In genomic region chr5:147355788-147356187, GRCm38 (mm10) we compare ENCODE assay signal across 48 mouse cellular contexts. TPM values are rescaled to one million over a fixed set of nuclear protein-coding genes. Genes with fewer than 3 reads are reported as not detected.
"Had no signal": no experiment of that assay in that cellular context is flagged by ENCODE, and none has a peak within 500 bp of the region (broad histone marks: within the 10 kb centered on the region; RNA-seq: fewer than 3 reads in every experiment).

No protein-coding gene starts in this region.

- DNase-seq: heart, postnatal 10 days; heart, postnatal 14 days; heart, postnatal 36 days; heart, postnatal 4 days; kidney, adult 11 months; kidney, adult 18-20 months; kidney, adult 2 months; kidney, adult 8-10 months; kidney, adult 9 months; kidney, postnatal 14 days; kidney, postnatal 25 days; kidney, postnatal 36 days; kidney, postnatal 4 days; layer of hippocampus, adult 9-11 months; layer of hippocampus, postnatal 36 days had no signal

- ATAC-seq: hindbrain, embryonic 16.5 days; hindbrain, postnatal 0 days; inflammation-experienced regulatory T-cells, adult 6 months; intestine, embryonic 15.5 days; intestine, embryonic 16.5 days; intestine, postnatal 0 days had no signal

- H3K4me3 ChIP-seq: heart, embryonic 10.5 days; heart, embryonic 12.5 days; heart, embryonic 13.5 days; heart, embryonic 15.5 days; hindbrain, embryonic 10.5 days; hindbrain, embryonic 12.5 days; hindbrain, embryonic 13.5 days; hindbrain, embryonic 15.5 days; intestine, embryonic 15.5 days; kidney, embryonic 15.5 days; left cerebral cortex, adult 2 months had no signal

- H3K27ac ChIP-seq: heart, embryonic 10.5 days; heart, embryonic 13.5 days; heart, embryonic 15.5 days; hindbrain, embryonic 10.5 days; hindbrain, embryonic 12.5 days; hindbrain, embryonic 13.5 days; hindbrain, embryonic 14.5 days; hindbrain, embryonic 15.5 days; hindbrain, postnatal 0 days; intestine, embryonic 15.5 days; kidney, embryonic 15.5 days; kidney, postnatal 0 days; left cerebral cortex, adult 2 months had no signal

- H3K27me3 ChIP-seq: heart, embryonic 12.5 days; heart, embryonic 13.5 days; heart, embryonic 15.5 days; hindbrain, embryonic 12.5 days; hindbrain, embryonic 13.5 days; hindbrain, embryonic 15.5 days; intestine, embryonic 15.5 days; kidney, embryonic 15.5 days had no signal

RNA-seq across cellular contexts. Expression of gene Urad, which starts 33.5 kb away (rescaled TPM):
- total RNA-seq: heart, postnatal 10 days; heart, postnatal 14 days; heart, postnatal 25 days; heart, postnatal 36 days; heart, postnatal 4 days; hematopoietic stem cell, adult 5-6 weeks; hindbrain, postnatal 0 days; layer of hippocampus, adult 8-10 months; layer of hippocampus, postnatal 10 days; layer of hippocampus, postnatal 14 days; layer of hippocampus, postnatal 25 days; layer of hippocampus, postnatal 36 days; left cerebral cortex, adult 18-20 months; left cerebral cortex, adult 2 months; left cerebral cortex, adult 8-10 months had no signal
- polyA plus RNA-seq: heart, embryonic 10.5 days; heart, embryonic 11.5 days; heart, embryonic 12.5 days; heart, embryonic 13.5 days; heart, embryonic 14.5 days; heart, embryonic 15.5 days; heart, embryonic 16.5 days; heart, postnatal 0 days; hindbrain, embryonic 10.5 days; hindbrain, embryonic 11.5 days; hindbrain, embryonic 12.5 days; hindbrain, embryonic 13.5 days; hindbrain, embryonic 14.5 days; hindbrain, embryonic 15.5 days; hindbrain, embryonic 16.5 days; hindbrain, postnatal 0 days; inflammation-experienced regulatory T-cells, adult 6 months; kidney, adult 2 months; kidney, embryonic 14.5 days; kidney, embryonic 15.5 days; kidney, embryonic 16.5 days; kidney, postnatal 0 days had no signal

RNA-seq across cellular contexts. Expression of gene Flt3, which starts 44.5 kb away (rescaled TPM):
- total RNA-seq: heart, postnatal 4 days had no signal
- polyA plus RNA-seq: heart, embryonic 10.5 days; heart, embryonic 14.5 days; hindbrain, embryonic 10.5 days; kidney, embryonic 14.5 days had no signal

RNA-seq across cellular contexts. Expression of gene Cdx2, which starts 48.7 kb away (rescaled TPM):
- total RNA-seq: heart, postnatal 10 days; heart, postnatal 14 days; heart, postnatal 25 days; heart, postnatal 36 days; heart, postnatal 4 days; hindbrain, postnatal 0 days; layer of hippocampus, adult 8-10 months; layer of hippocampus, postnatal 10 days; layer of hippocampus, postnatal 14 days; layer of hippocampus, postnatal 25 days; layer of hippocampus, postnatal 36 days; left cerebral cortex, adult 18-20 months; left cerebral cortex, adult 2 months; left cerebral cortex, adult 8-10 months had no signal
- polyA plus RNA-seq: heart, embryonic 10.5 days; heart, embryonic 11.5 days; heart, embryonic 12.5 days; heart, embryonic 13.5 days; heart, embryonic 14.5 days; heart, embryonic 15.5 days; heart, postnatal 0 days; hindbrain, embryonic 10.5 days; hindbrain, embryonic 11.5 days; hindbrain, embryonic 12.5 days; hindbrain, embryonic 13.5 days; hindbrain, embryonic 14.5 days; hindbrain, embryonic 15.5 days; hindbrain, embryonic 16.5 days; hindbrain, postnatal 0 days; inflammation-experienced regulatory T-cells, adult 6 months; kidney, adult 2 months; kidney, embryonic 14.5 days; kidney, embryonic 15.5 days; kidney, embryonic 16.5 days; kidney, postnatal 0 days had no signal
